Mouse (Mus musculus) thymus, adult 2 months (tissue): ENCODE data around the gene Kcns3.

Experiments
- CTCF ChIP-seq: fragments of 200-500 bp; IDR thresholded peaks from 2 replicates; pipeline ENCODE4 v1.5.1; 2012; ENCODE audit warnings: mild to moderate bottlenecking, control low read depth, low read length, moderate library complexity, borderline replicate concordance; ENCODE audit not compliant: control insufficient read depth, poor library complexity, insufficient read depth; ENCODE audit errors: extremely low read depth
- POLR2A ChIP-seq: fragments of 200-500 bp; IDR thresholded peaks from 2 replicates; pipeline ENCODE4 v1.6.1; 2012; ENCODE audit warnings: mild to moderate bottlenecking, low read length, control low read depth, moderate library complexity; ENCODE audit not compliant: control insufficient read depth, poor library complexity, insufficient read depth; ENCODE audit errors: extremely low read depth

DNA sequence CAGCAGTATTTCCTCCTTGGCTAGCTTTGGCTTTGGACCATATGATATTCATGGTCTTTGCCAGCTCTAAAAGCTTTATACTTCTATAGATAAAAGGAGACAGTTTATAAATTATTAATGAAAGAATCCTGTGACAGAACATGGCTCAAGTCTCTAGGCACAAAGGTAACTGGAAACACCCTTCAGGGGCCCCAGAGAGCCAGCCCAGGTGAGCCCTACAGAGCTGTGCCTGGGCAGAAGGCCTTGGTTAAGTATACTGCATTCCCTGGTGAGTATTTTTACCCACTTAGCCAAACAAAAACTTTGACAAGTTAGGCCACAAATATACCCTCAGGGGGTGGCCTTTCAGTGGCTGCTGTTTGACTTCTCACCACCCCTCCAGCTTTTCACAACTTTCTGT lies 2.7 kb upstream of the Kcns3 start:
- no peak for TF ChIP-seq CTCF
- TF ChIP-seq POLR2A = no peak
